Mouse (Mus musculus) heart, embryonic 13.5 days (tissue): Measurements from ENCODE around the gene BC030870. TPM values are rescaled to one million over a fixed set of nuclear protein-coding genes. Genes with fewer than 3 reads are reported as not detected.

Experiments used
- ATAC-seq: fragments of 200-750 bp; cut with Nextera tagmentation; 2 replicates; pipeline ENCODE4 v1.8.0; 2017; ENCODE audit warnings: moderate TSS enrichment; ENCODE audit not compliant: insufficient number of reproducible peaks, low FRiP score, low TSS enrichment; ENCODE audit errors: extremely low read depth
- H3K27ac ChIP-seq: fragments of 300-500 bp; sonication (generic); replicated peaks from 2 replicates; pipeline ENCODE4 v1.5.1; 2015; ENCODE audit warnings: moderate library complexity, mild to moderate bottlenecking, inconsistent platforms
- H3K27me3 ChIP-seq: fragments of 300-500 bp; sonication (generic); replicated peaks from 2 replicates; pipeline ENCODE4 v1.6.1; 2015; ENCODE audit warnings: mild to moderate bottlenecking, inconsistent platforms
- H3K36me3 ChIP-seq: fragments of 300-500 bp; sonication (generic); 2 replicates; pipeline ENCODE4 v1.6.1; 2015; ENCODE audit warnings: mild to moderate bottlenecking, inconsistent platforms
- H3K4me1 ChIP-seq: fragments of 300-500 bp; sonication (generic); 2 replicates; pipeline ENCODE4 v1.6.1; 2015; ENCODE audit warnings: inconsistent platforms
- H3K4me2 ChIP-seq: fragments of 300-500 bp; sonication (generic); 2 replicates; pipeline ENCODE4 v1.6.1; 2015; ENCODE audit warnings: inconsistent platforms, mild to moderate bottlenecking, moderate library complexity
- H3K4me3 ChIP-seq: fragments of 300-500 bp; sonication (generic); 2 replicates; pipeline ENCODE4 v1.5.1; 2015; ENCODE audit warnings: moderate library complexity, mild to moderate bottlenecking, inconsistent platforms
- H3K9ac ChIP-seq: fragments of 300-500 bp; sonication (generic); 2 replicates; pipeline ENCODE4 v1.6.1; 2015; ENCODE audit warnings: inconsistent platforms, mild to moderate bottlenecking, moderate library complexity
- H3K9me3 ChIP-seq: fragments of 300-500 bp; sonication (generic); 2 replicates; pipeline ENCODE4 v1.6.1; 2016; ENCODE audit warnings: inconsistent platforms
- WGBS: fragments of 180-500 bp; shearing (Covaris S2); methylation state at CpG from one replicate; pipeline ENCODE4 v1.1.7; 2015; ENCODE audit warnings: mixed read lengths; 5-methylcytosine and 5-hydroxymethylcytosine counted together
- microRNA-seq: library from miRNA; unstranded; fragments of <30 nt; microRNA quantifications from one replicate; pipeline ENCODE4, GENCODE M21; 2016
- polyA plus RNA-seq: library from polyadenylated mRNA; unstranded; fragments of >200 nt; fragmentation: Nextera tagmentation; extraction: Ambion mirVana; gene quantifications from 2 replicates; pipeline ENCODE4 v1.2.1, GENCODE M21; 2015

The BC030870 gene
- polyA plus RNA-seq, 1 experiment from 2014 or later = 0.12 TPM

- Histone ChIP-seq H3K27ac (no peak overlapping the region), H3K9me3 (peaks cover 3% of the 10 kb centered on the region; the same call in 1 of the 2 replicates), H3K4me1 (no peaks in the 10 kb centered on the region), H3K4me3 (no peak overlapping the region), H3K9ac (no peak overlapping the region), H3K4me2 (no peak overlapping the region), H3K27me3 (no peaks in the 10 kb centered on the region), H3K36me3 (no peaks in the 10 kb centered on the region)
- 84% methylated on average over 4 of the region's 4 CpGs for WGBS
- no peak for ATAC-seq
These were observed 82.2 kb downstream of the BC030870 start for GRCm38 (mm10) chr8:65047193-65047592.

GRCm38 (mm10) chr8:65046565-65046964 is 82.8 kb downstream of the BC030870 start:
- peak overlapping the region; percentile 48 for H3K4me2 ChIP-seq
- 0 out of 2 replicates have a peak overlapping the region, but pooled peaks have one; percentile 25 for H3K9ac ChIP-seq
- no peak overlapping the region for H3K4me3 ChIP-seq
- peaks cover 3% of the 10 kb centered on the region; the same call in 1 of the 2 replicates for H3K9me3 ChIP-seq
- no peak overlapping the region for H3K27ac ChIP-seq
- H3K4me1 ChIP-seq = no peaks in the 10 kb centered on the region
- H3K36me3 ChIP-seq = no peaks in the 10 kb centered on the region
- no peaks in the 10 kb centered on the region for H3K27me3 ChIP-seq
- ATAC-seq = no peak
- WGBS = 45% methylated on average over 5 of the region's 5 CpGs

- no peak; the same call in 1 of the 2 replicates for ATAC-seq
- H3K36me3 ChIP-seq = no peaks in the 10 kb centered on the region
- no peak within 1 kb of the TSS; the same call in 1 of the 2 replicates for H3K27ac ChIP-seq
- peaks cover 15% of the 10 kb centered on the region for H3K4me1 ChIP-seq
- H3K4me2 ChIP-seq = peak within 1 kb of the TSS; percentile 80
- WGBS = under 1% methylated on average over 8 of the region's 8 CpGs
- H3K27me3 ChIP-seq = no peaks in the 10 kb centered on the region
- H3K9ac ChIP-seq = peak within 1 kb of the TSS; percentile 66
- no peaks in the 10 kb centered on the region for H3K9me3 ChIP-seq
- peak within 1 kb of the TSS; percentile 49 for H3K4me3 ChIP-seq
These were observed 92.2 kb downstream of the BC030870 start, which contains the start of gene Apela for GRCm38 (mm10) chr8:65037117-65037533. Gene Apela, minus strand, starts transcription at chr8:65037336.

Small RNA genes lying within 50 kb of the gene (microRNA-seq; reads per million reads assigned to microRNA genes)
- not detected for gene Gm24333

Other genes with a start within 250 kb of the BC030870 start
- 24.0 and 24.2 TPM in 2 replicates for gene Tmem192, start 182.4 kb downstream of the BC030870 start, polyA plus RNA-seq
- 0.04 TPM in 1 of 2 replicates, not detected in the other for gene Trim75, start 141.7 kb downstream of the BC030870 start, polyA plus RNA-seq
- 0.12 and 0.25 TPM in 2 replicates for gene Trim61, start 111.0 kb downstream of the BC030870 start, polyA plus RNA-seq
- gene Trim60, start 111.0 kb downstream of the BC030870 start, polyA plus RNA-seq = 0.05 TPM in 1 of 2 replicates, not detected in the other
- 9.0 and 11.1 TPM in 2 replicates for gene Apela, start 92.2 kb downstream of the BC030870 start, polyA plus RNA-seq
- not detected in 2 replicates for gene Gm10663, start 54.5 kb downstream of the BC030870 start, polyA plus RNA-seq